Mouse (Mus musculus): ENCODE measurements around the gene Xlr3a. TPM values are rescaled to one million over a fixed set of nuclear protein-coding genes. Genes with fewer than 3 reads are reported as not detected.
"Not testable (repeated sequence)": the region's sequence is repeated elsewhere in the genome, so short reads cannot be mapped to it uniquely, and the experiment has no call there.

The Xlr3a gene
- polyA plus RNA-seq (2012; rRNA removed) (1.5 and 1.8 TPM in 2 replicates), polyA plus RNA-seq (2014; fragmentation: Nextera tagmentation; extraction: Ambion mirVana) (0.74 and 3.8 TPM in 2 replicates)

- H3K27ac ChIP-seq; DNase-seq (ENCODE audit: low read depth in 3 of 3, low spot score in 3 of 3); ATAC-seq (ENCODE audit: insufficient read depth); H3K4me1 ChIP-seq (replicated peaks; ENCODE audit: control insufficient read depth in 2 of 2, insufficient read depth in 2 of 2, low read length in 1 of 2); H3K9ac ChIP-seq (replicated peaks); H3K36me3 ChIP-seq (replicated peaks; ENCODE audit: control insufficient read depth, insufficient read depth, low read depth); H3K4me3 ChIP-seq (ENCODE audit: insufficient read depth in 1 of 2, low read depth in 2 of 2, low read length in 2 of 2); H3K4me2 ChIP-seq (ENCODE audit: low read depth); H3K9me3 ChIP-seq (ENCODE audit: control insufficient read depth, low read length); H3K27me3 ChIP-seq (ENCODE audit: control insufficient read depth, insufficient read depth, low read length): not testable (repeated sequence)
- 58% methylated on average over 13 of the region's 13 CpGs for WGBS (ENCODE audit: insufficient replicate concordance)
These were observed at the start of gene Xlr3a for GRCm38 (mm10) chrX:73096941-73097508. Gene Xlr3a, minus strand, starts transcription at chrX:73097095.

- not testable (repeated sequence) for H3K9me3 ChIP-seq (ENCODE audit: control insufficient read depth, low read length); H3K27me3 ChIP-seq (ENCODE audit: control insufficient read depth, insufficient read depth, low read length); H3K4me2 ChIP-seq (ENCODE audit: low read depth); H3K9ac ChIP-seq (replicated peaks); DNase-seq (ENCODE audit: low read depth in 3 of 3, low spot score in 3 of 3); H3K4me1 ChIP-seq (replicated peaks; ENCODE audit: control insufficient read depth in 2 of 2, insufficient read depth in 2 of 2, low read length in 1 of 2); H3K36me3 ChIP-seq (replicated peaks; ENCODE audit: control insufficient read depth, insufficient read depth, low read depth); ATAC-seq (ENCODE audit: insufficient read depth); H3K4me3 ChIP-seq (ENCODE audit: insufficient read depth in 1 of 2, low read depth in 2 of 2, low read length in 2 of 2); H3K27ac ChIP-seq
- no CpG with 5 or more reads among the region's 7 CpGs for WGBS (ENCODE audit: insufficient replicate concordance)
These were observed 46.3 kb upstream of the Xlr3a start for GRCm38 (mm10) chrX:73143218-73143618.

GRCm38 (mm10) chrX:73122859-73123829 lies 26.2 kb upstream of the Xlr3a start:
- not testable (repeated sequence) for H3K4me3 ChIP-seq (ENCODE audit: insufficient read depth in 1 of 2, low read depth in 2 of 2, low read length in 2 of 2); H3K9ac ChIP-seq (replicated peaks); H3K27ac ChIP-seq; H3K4me2 ChIP-seq (ENCODE audit: low read depth); DNase-seq (ENCODE audit: low read depth in 3 of 3, low spot score in 3 of 3); H3K9me3 ChIP-seq (ENCODE audit: control insufficient read depth, low read length); H3K4me1 ChIP-seq (replicated peaks; ENCODE audit: control insufficient read depth in 2 of 2, insufficient read depth in 2 of 2, low read length in 1 of 2); H3K36me3 ChIP-seq (replicated peaks; ENCODE audit: control insufficient read depth, insufficient read depth, low read depth); H3K27me3 ChIP-seq (ENCODE audit: control insufficient read depth, insufficient read depth, low read length); ATAC-seq (ENCODE audit: insufficient read depth)
- WGBS (ENCODE audit: insufficient replicate concordance): no CpG with 5 or more reads among the region's 12 CpGs

GRCm38 (mm10) chrX:73116747-73117146 lies 19.9 kb upstream of the Xlr3a start, which contains the start of gene Gm14685:
Gene Gm14685, plus strand, starts transcription at chrX:73117047.
- H3K27me3 ChIP-seq (ENCODE audit: control insufficient read depth, insufficient read depth, low read length); H3K4me3 ChIP-seq (ENCODE audit: insufficient read depth in 1 of 2, low read depth in 2 of 2, low read length in 2 of 2); H3K9me3 ChIP-seq (ENCODE audit: control insufficient read depth, low read length); H3K4me2 ChIP-seq (ENCODE audit: low read depth); H3K36me3 ChIP-seq (replicated peaks; ENCODE audit: control insufficient read depth, insufficient read depth, low read depth); ATAC-seq (ENCODE audit: insufficient read depth); DNase-seq (ENCODE audit: low read depth in 3 of 3, low spot score in 3 of 3); H3K9ac ChIP-seq (replicated peaks); H3K4me1 ChIP-seq (replicated peaks; ENCODE audit: control insufficient read depth in 2 of 2, insufficient read depth in 2 of 2, low read length in 1 of 2); H3K27ac ChIP-seq: not testable (repeated sequence)
- no CpG with 5 or more reads among the region's 7 CpGs for WGBS (ENCODE audit: insufficient replicate concordance)

- H3K4me3 ChIP-seq (ENCODE audit: insufficient read depth in 1 of 2, low read depth in 2 of 2, low read length in 2 of 2); DNase-seq (ENCODE audit: low read depth in 3 of 3, low spot score in 3 of 3); H3K4me1 ChIP-seq (replicated peaks; ENCODE audit: control insufficient read depth in 2 of 2, insufficient read depth in 2 of 2, low read length in 1 of 2); ATAC-seq (ENCODE audit: insufficient read depth); H3K4me2 ChIP-seq (ENCODE audit: low read depth); H3K9ac ChIP-seq (replicated peaks); H3K36me3 ChIP-seq (replicated peaks; ENCODE audit: control insufficient read depth, insufficient read depth, low read depth); H3K27ac ChIP-seq; H3K27me3 ChIP-seq (ENCODE audit: control insufficient read depth, insufficient read depth, low read length); H3K9me3 ChIP-seq (ENCODE audit: control insufficient read depth, low read length): not testable (repeated sequence)
- 50% methylated on average over 17 of the region's 19 CpGs for WGBS (ENCODE audit: insufficient replicate concordance)
These were observed 14.4 kb downstream of the Xlr3a start, which contains the start of gene Xlr4a for GRCm38 (mm10) chrX:73082267-73083055. Gene Xlr4a, minus strand, starts transcription at chrX:73082478.

GRCm38 (mm10) chrX:73066765-73067312 lies 30.1 kb downstream of the Xlr3a start:
- H3K4me1 ChIP-seq (replicated peaks; ENCODE audit: control insufficient read depth in 2 of 2, insufficient read depth in 2 of 2, low read length in 1 of 2); H3K36me3 ChIP-seq (replicated peaks; ENCODE audit: control insufficient read depth, insufficient read depth, low read depth); H3K4me3 ChIP-seq (ENCODE audit: insufficient read depth in 1 of 2, low read depth in 2 of 2, low read length in 2 of 2); ATAC-seq (ENCODE audit: insufficient read depth); H3K9me3 ChIP-seq (ENCODE audit: control insufficient read depth, low read length); H3K4me2 ChIP-seq (ENCODE audit: low read depth); H3K27me3 ChIP-seq (ENCODE audit: control insufficient read depth, insufficient read depth, low read length); DNase-seq (ENCODE audit: low read depth in 3 of 3, low spot score in 3 of 3); H3K9ac ChIP-seq (replicated peaks); H3K27ac ChIP-seq: not testable (repeated sequence)
- WGBS (ENCODE audit: insufficient replicate concordance): 55% methylated on average over 2 of the region's 5 CpGs

Data from liver, embryonic 14.5 days (tissue).